Mouse (Mus musculus) central nervous system, embryonic 14 days (tissue): ENCODE results near the gene Ebp. TPM values are rescaled to one million over a fixed set of nuclear protein-coding genes. Genes with fewer than 3 reads are reported as not detected.

Experiments
- polyA plus RNA-seq: library from polyadenylated mRNA; depleted of rRNA; stranded (reverse); fragments of >200 nt; gene quantifications from 2 replicates; pipeline ENCODE4 v1.2.3, GENCODE M21; 2012; rRNA removed

Ebp gene
- 20.1 and 22.0 TPM in 2 replicates for polyA plus RNA-seq

GRCm38 (mm10) chrX:8193419-8193723, at the start of gene Ebp:
TSS of gene Ebp (minus strand) at chrX:8193512.

GRCm38 (mm10) chrX:8206015-8206693, 12.8 kb upstream of the Ebp start, which contains the start of gene Porcn:
TSS of gene Porcn (minus strand) at chrX:8206525.

GRCm38 (mm10) chrX:8175504-8176385, 17.6 kb downstream of the Ebp start, which contains the start of gene Tbc1d25:
TSS of gene Tbc1d25 (minus strand) at chrX:8176181.

DNA sequence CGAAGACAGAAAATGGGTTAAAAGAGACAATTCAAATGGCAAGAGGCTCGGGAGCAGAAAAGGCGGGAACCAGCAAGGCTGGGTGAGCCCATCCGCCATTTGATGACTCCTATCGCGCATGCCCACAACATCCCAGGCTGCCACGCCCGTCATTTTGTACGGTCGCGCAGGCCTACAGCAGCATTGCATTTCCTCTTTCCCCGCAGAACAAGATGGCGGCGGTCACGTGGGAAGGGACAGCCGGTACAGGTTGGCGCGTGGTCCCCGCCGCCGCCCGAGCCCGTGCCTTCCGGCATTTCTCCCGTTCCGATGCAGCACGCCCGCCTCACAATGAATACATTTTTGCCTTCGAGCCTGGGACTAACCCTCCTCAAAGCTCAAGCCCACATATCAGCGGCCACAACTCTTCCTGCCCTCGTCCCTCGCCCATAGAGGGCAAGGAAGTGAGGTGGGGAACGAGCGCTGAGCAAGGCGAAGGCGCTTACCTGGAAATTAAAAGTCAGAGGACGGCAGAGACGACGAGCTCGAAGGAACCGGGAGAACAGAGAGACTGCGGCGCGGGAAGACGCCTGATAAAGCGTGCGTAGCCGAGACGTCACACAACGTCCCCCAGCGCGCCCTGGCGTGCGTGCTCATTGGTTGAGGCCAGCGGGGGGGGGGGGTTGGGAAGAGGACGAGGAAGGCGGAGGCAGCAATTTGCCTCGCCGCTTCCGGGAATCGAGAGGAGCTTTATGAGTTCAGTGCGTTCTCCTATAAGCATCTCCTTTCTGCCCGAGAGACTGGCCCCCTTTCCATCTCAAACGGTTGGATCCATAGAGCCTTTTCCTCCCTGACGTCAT, 47.9 kb downstream of the Ebp start, which contains the start of gene Rbm3:
Gene Rbm3, minus strand, starts transcription at position 728 of the 839 bp plus-strand sequence.

Other genes with a start within 250 kb of the Ebp start
- 111 and 113 TPM in 2 replicates for gene Hdac6, start 245.6 kb downstream of the Ebp start, polyA plus RNA-seq
- 0.33 and 0.34 TPM in 2 replicates for gene Gata1, start 215.4 kb downstream of the Ebp start, polyA plus RNA-seq
- 0.26 and 0.44 TPM in 2 replicates for gene Glod5, start 175.0 kb downstream of the Ebp start, polyA plus RNA-seq
- gene Suv39h1, start 118.8 kb downstream of the Ebp start, polyA plus RNA-seq, result 52.8 and 56.5 TPM in 2 replicates
- gene Was, start 103.0 kb downstream of the Ebp start, polyA plus RNA-seq, result 1.0 and 1.1 TPM in 2 replicates
- gene Wdr13, start 60.6 kb downstream of the Ebp start, polyA plus RNA-seq, result 193 and 209 TPM in 2 replicates
- 462 and 530 TPM in 2 replicates for gene Rbm3, start 47.6 kb downstream of the Ebp start, polyA plus RNA-seq
- 24.0 and 24.2 TPM in 2 replicates for gene Tbc1d25, start 17.3 kb downstream of the Ebp start, polyA plus RNA-seq
- gene Porcn, start 13.0 kb upstream of the Ebp start, polyA plus RNA-seq, result 91.0 and 101 TPM in 2 replicates
- 42.2 and 45.3 TPM in 2 replicates for gene Ftsj1, start 58.9 kb upstream of the Ebp start, polyA plus RNA-seq
- 25.6 and 27.5 TPM in 2 replicates for gene Slc38a5, start 77.6 kb upstream of the Ebp start, polyA plus RNA-seq
- not detected in 2 replicates for gene Ssxb10, start 133.9 kb upstream of the Ebp start, polyA plus RNA-seq
- gene Ssxb9, start 173.5 kb upstream of the Ebp start, polyA plus RNA-seq, result not detected in 2 replicates
- not detected in 2 replicates for gene Ssxb1, start 219.8 kb upstream of the Ebp start, polyA plus RNA-seq